Mouse (Mus musculus): ENCODE measurements around the gene Nim1k.

The Nim1k gene

GRCm38 (mm10) chr13:119755681-119756471, at the start of gene Nim1k:
TSS of gene Nim1k (minus strand) at chr13:119755882.
- DNase-seq (ENCODE audit: low spot score in 2 of 2) = peak; percentile 64 to 76

- no peak for DNase-seq (ENCODE audit: low spot score in 2 of 2)
Measured at GRCm38 (mm10) chr13:119797656-119798055, 42.0 kb upstream of the Nim1k start.

GRCm38 (mm10) chr13:119792791-119793404, 37.2 kb upstream of the Nim1k start:
- no peak for DNase-seq (ENCODE audit: low spot score in 2 of 2)

GRCm38 (mm10) chr13:119791580-119792135, 36.0 kb upstream of the Nim1k start:
- no peak for DNase-seq (ENCODE audit: low spot score in 2 of 2)

GRCm38 (mm10) chr13:119790761-119791579, 35.3 kb upstream of the Nim1k start, which contains the start of gene Zfp131:
TSS of gene Zfp131 (minus strand) at chr13:119790889.
- DNase-seq (ENCODE audit: low spot score in 2 of 2) = peak; percentile 79 to 92

- DNase-seq (ENCODE audit: low spot score in 2 of 2) = peak; percentile 27 to 69
Measured at GRCm38 (mm10) chr13:119789851-119790717, 34.4 kb upstream of the Nim1k start.

GRCm38 (mm10) chr13:119783581-119783980, 27.9 kb upstream of the Nim1k start:
- DNase-seq (ENCODE audit: low spot score in 2 of 2) = no peak

GRCm38 (mm10) chr13:119768541-119768940, 12.9 kb upstream of the Nim1k start:
- DNase-seq (ENCODE audit: low spot score in 2 of 2) = no peak

GRCm38 (mm10) chr13:119766480-119766879, 10.8 kb upstream of the Nim1k start:
- DNase-seq (ENCODE audit: low spot score in 2 of 2) = no peak

- DNase-seq (ENCODE audit: low spot score in 2 of 2) = no peak
Measured at GRCm38 (mm10) chr13:119756831-119757230, 1.1 kb upstream of the Nim1k start.

- peak in 1 of 2 experiments; percentile 23 for DNase-seq (ENCODE audit: low spot score in 2 of 2)
Measured at GRCm38 (mm10) chr13:119755141-119755547, 538 bp downstream of the Nim1k start.

GRCm38 (mm10) chr13:119754635-119755020, 1.1 kb downstream of the Nim1k start:
- no peak for DNase-seq (ENCODE audit: low spot score in 2 of 2)

GRCm38 (mm10) chr13:119753859-119754634, 1.6 kb downstream of the Nim1k start:
- no peak for DNase-seq (ENCODE audit: low spot score in 2 of 2)

GRCm38 (mm10) chr13:119746930-119747329, 8.8 kb downstream of the Nim1k start:
- DNase-seq (ENCODE audit: low spot score in 2 of 2) = no peak

- DNase-seq (ENCODE audit: low spot score in 2 of 2) = no peak
Measured at GRCm38 (mm10) chr13:119743470-119743869, 12.2 kb downstream of the Nim1k start.

- DNase-seq (ENCODE audit: low spot score in 2 of 2) = no peak
Measured at GRCm38 (mm10) chr13:119742711-119743415, 12.8 kb downstream of the Nim1k start.

GRCm38 (mm10) chr13:119741390-119742237, 14.1 kb downstream of the Nim1k start:
- no peak for DNase-seq (ENCODE audit: low spot score in 2 of 2)

GRCm38 (mm10) chr13:119731448-119731847, 24.2 kb downstream of the Nim1k start:
- no peak for DNase-seq (ENCODE audit: low spot score in 2 of 2)

- no peak for DNase-seq (ENCODE audit: low spot score in 2 of 2)
Measured at GRCm38 (mm10) chr13:119729406-119729805, 26.3 kb downstream of the Nim1k start.

Measured in cerebellum, postnatal 4 days (tissue).